Mouse (Mus musculus) cerebellum, adult 2 months (tissue): ENCODE data around the gene Arhgef18.

Experiments used
- CTCF ChIP-seq: fragments of 200-500 bp; IDR thresholded peaks from 2 replicates; pipeline ENCODE4 v1.5.1; 2011; ENCODE audit warnings: low read depth, mild to moderate bottlenecking, control low read depth, low read length, moderate library complexity, borderline replicate concordance; ENCODE audit not compliant: insufficient read depth
- POLR2A ChIP-seq: fragments of 200-500 bp; IDR thresholded peaks from 2 replicates; pipeline ENCODE4 v1.6.1; 2011; ENCODE audit warnings: low read length, control low read depth, borderline replicate concordance; ENCODE audit not compliant: insufficient read depth

- no peak for TF ChIP-seq CTCF
- no peak for TF ChIP-seq POLR2A
Measured at GRCm38 (mm10) chr8:3411901-3412301, 19.1 kb downstream of the Arhgef18 start.
